Mouse (Mus musculus) right cerebral cortex, postnatal 4 days (tissue): ENCODE data around the gene Vmn1r100.
"Not testable (repeated sequence)": the region's sequence is repeated elsewhere in the genome, so short reads cannot be mapped to it uniquely, and the experiment has no call there.

Source experiments
- DNase-seq: peaks from one replicate; pipeline ENCODE4 v3.0.0-alpha.2; 2022

Gene Vmn1r100

DNA sequence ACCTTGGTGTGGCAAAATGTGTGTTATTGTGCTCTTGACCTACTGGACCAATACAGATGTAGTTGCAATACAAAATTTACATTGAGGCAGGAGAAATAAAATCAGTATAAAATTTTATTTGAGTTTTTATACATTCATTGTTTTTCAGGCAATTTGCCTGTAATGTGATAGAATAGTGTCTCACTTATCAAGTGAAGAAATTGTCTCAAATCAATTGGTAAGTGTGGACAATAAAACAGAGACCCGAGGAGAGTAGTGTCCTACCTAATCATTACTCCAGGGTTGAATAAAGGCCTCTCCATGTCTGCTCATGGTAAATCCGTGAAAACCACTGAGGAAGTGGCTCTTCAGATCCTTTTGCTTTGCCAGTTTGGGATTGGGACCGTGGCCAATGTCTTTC, at the start of gene Vmn1r100:
Gene Vmn1r100, plus strand, starts transcription at position 301 of the 400 bp plus-strand sequence.
- DNase-seq: not testable (repeated sequence)

DNA sequence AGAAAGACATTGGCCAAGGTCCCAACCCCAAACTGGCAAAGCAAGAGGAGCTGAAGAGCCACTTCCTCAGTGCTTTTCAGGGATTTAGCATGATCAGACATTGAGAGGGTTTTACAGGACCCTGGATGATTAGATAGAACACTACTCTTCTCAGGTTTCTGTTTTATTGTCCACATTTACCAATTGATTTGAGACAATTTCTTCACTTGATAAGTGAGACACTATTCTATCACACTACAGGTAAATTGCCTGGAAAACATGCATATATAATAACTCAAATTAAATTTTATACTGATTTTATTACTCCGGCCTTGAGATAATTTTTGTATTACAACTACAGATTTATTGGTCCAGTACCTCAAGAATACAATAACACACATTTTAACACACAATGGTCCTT, 42.4 kb upstream of the Vmn1r100 start, which contains the start of gene Gm5728:
Gene Gm5728, minus strand, starts transcription at position 101 of the 400 bp plus-strand sequence.
- not testable (repeated sequence) for DNase-seq

DNA sequence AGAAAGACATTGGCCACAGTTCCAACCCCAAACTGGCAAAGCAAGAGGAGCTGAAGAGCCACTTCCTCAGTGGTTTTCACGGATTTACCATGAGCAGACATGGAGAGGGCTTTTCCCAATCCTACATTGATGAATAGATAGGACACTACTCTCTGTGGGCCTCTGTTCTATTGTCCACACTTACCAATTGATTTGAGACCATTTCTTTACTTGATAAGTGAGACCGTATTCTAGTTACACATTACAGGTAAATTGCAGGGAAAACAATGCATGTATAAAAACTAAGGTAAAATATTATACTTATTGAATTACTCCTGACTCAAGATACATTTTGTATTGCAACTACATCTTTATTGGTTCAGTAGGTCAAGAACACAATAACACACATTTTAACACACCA, 24.8 kb downstream of the Vmn1r100 start, which contains the start of gene Vmn1r101:
Gene Vmn1r101, minus strand, starts transcription at position 101 of the 400 bp plus-strand sequence.
- DNase-seq: not testable (repeated sequence)
